Mouse (Mus musculus): ENCODE measurements around the gene Emc3.

Gene Emc3

GRCm38 (mm10) chr6:113465602-113466001 lies 65.8 kb downstream of the Emc3 start:
- ATAC-seq (ENCODE audit: insufficient number of reproducible peaks, low FRiP score, low TSS enrichment), result no peak
